Mouse (Mus musculus) embryonic fibroblast, embryonic 13.5 days (primary cell): ENCODE data around the gene Fignl2.

Experiments
- CTCF ChIP-seq: IDR thresholded peaks from 2 replicates; pipeline ENCODE4 v1.5.1; 2011; ENCODE audit warnings: mild to moderate bottlenecking, control low read depth, low read length, moderate library complexity, borderline replicate concordance; ENCODE audit not compliant: insufficient read depth
- POLR2A ChIP-seq: IDR thresholded peaks from 2 replicates; pipeline ENCODE4 v1.6.1; 2011; ENCODE audit warnings: low read depth, mild to moderate bottlenecking, control low read depth, low read length, moderate library complexity

GRCm38 (mm10) chr15:101002466-101002865 is 75.9 kb downstream of the Fignl2 start:
- TF ChIP-seq CTCF (no peak), POLR2A (no peak)
